In the genomic region with DNA sequence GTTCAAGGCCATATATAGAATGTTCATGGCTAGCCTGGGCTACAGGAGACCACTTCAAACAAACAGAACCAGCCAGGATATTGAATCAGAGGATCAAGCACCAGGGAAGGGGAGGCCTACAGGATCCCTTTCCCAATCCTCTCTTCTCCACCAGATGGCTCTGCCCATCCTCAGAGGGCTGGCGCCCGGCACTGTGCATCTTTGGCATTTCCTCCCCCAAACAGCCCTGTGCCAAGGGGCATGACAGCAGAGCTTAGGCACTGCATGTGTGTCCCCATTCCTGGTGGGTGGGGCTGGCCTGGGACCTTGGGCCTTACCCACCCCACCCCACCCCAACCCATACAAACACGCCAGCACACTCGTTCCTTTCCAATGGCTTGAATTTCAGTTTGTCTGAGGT, we compare ENCODE assay signal across 8 mouse cellular contexts. TPM values are rescaled to one million over a fixed set of nuclear protein-coding genes. Genes with fewer than 3 reads are reported as not detected.
A peak's percentile ranks its signal among the peaks of the same experiment; 100 is the strongest.
DNase-seq lines count a peak whose midpoint lies in the region; ATAC-seq lines count a peak whose summit lies in the region.

No protein-coding gene starts in this region.

- no peaks in the 10 kb centered on the region for H3K27me3 ChIP-seq in hindbrain, embryonic 10.5 days (ENCODE audit: insufficient read depth, poor library complexity, severe bottlenecking)
- no peaks in the 10 kb centered on the region for H3K27me3 ChIP-seq in hindbrain, embryonic 11.5 days (ENCODE audit: control insufficient read depth, insufficient read depth, low read length)
- no peaks in the 10 kb centered on the region for H3K27me3 ChIP-seq in intestine, embryonic 15.5 days (replicated peaks)

- no peak for ATAC-seq in hindbrain, embryonic 11.5 days (ENCODE audit: low FRiP score)
- ATAC-seq in intestine, embryonic 15.5 days, result 0 out of 2 replicates have a peak, but pooled peaks have one; percentile 21
- no peak for ATAC-seq in granulocyte monocyte progenitor cell, adult 5-6 weeks (replicated peaks; ENCODE audit: poor library complexity, severe bottlenecking)
- no peak for ATAC-seq in CD4-positive, CD25-positive, alpha-beta regulatory T cell, adult 4 months

- H3K36me3 ChIP-seq in hindbrain, embryonic 10.5 days, result peaks cover 79% of the 10 kb centered on the region
- no peaks in the 10 kb centered on the region for H3K36me3 ChIP-seq in hindbrain, embryonic 11.5 days (ENCODE audit: control insufficient read depth, insufficient read depth, low read length)
- peaks cover 13% of the 10 kb centered on the region for H3K36me3 ChIP-seq in intestine, embryonic 15.5 days

- H3K4me2 ChIP-seq in hindbrain, embryonic 11.5 days (replicated peaks; ENCODE audit: low read depth, low read length), result no peak overlapping the region
- H3K4me2 ChIP-seq in intestine, embryonic 15.5 days (replicated peaks), result no peak overlapping the region

- no peaks in the 10 kb centered on the region for H3K9me3 ChIP-seq in hindbrain, embryonic 10.5 days
- no peaks in the 10 kb centered on the region for H3K9me3 ChIP-seq in hindbrain, embryonic 11.5 days (ENCODE audit: control insufficient read depth, low read length)
- no peaks in the 10 kb centered on the region for H3K9me3 ChIP-seq in intestine, embryonic 15.5 days

- H3K9ac ChIP-seq in hindbrain, embryonic 11.5 days (ENCODE audit: low read depth, low read length), result no peak overlapping the region
- no peak overlapping the region for H3K9ac ChIP-seq in intestine, embryonic 15.5 days

- no peak overlapping the region for H3K4me3 ChIP-seq in hindbrain, embryonic 10.5 days
- no peak overlapping the region for H3K4me3 ChIP-seq in hindbrain, embryonic 11.5 days (ENCODE audit: low read depth, low read length)
- no peak overlapping the region for H3K4me3 ChIP-seq in intestine, embryonic 15.5 days (replicated peaks)

- 77% methylated on average over 4 of the region's 4 CpGs for WGBS in hindbrain, embryonic 10.5 days
- WGBS in hindbrain, embryonic 11.5 days, result 65% methylated on average over 4 of the region's 4 CpGs
- WGBS in intestine, embryonic 15.5 days, result 67% methylated on average over 4 of the region's 4 CpGs

- peak overlapping the region; percentile 56; the same call in 1 of the 2 replicates for H3K27ac ChIP-seq in hindbrain, embryonic 10.5 days
- no peak overlapping the region for H3K27ac ChIP-seq in hindbrain, embryonic 11.5 days (ENCODE audit: low read depth, low read length)
- no peak overlapping the region for H3K27ac ChIP-seq in intestine, embryonic 15.5 days

- no peak for DNase-seq in hindbrain, embryonic 10.5 days (ENCODE audit: low spot score)
- DNase-seq in hindbrain, embryonic 11.5 days (ENCODE audit: low spot score), result no peak
- DNase-seq in 3134 (ENCODE audit: extremely low read depth, insufficient read length, low spot score), result peak; percentile 72
- peak; percentile 29 for DNase-seq in adipocyte (ENCODE audit: low spot score)
- DNase-seq in skeletal muscle tissue, adult 2 months (ENCODE audit: low read depth, low spot score), result peak; percentile 54

- H3K4me1 ChIP-seq in hindbrain, embryonic 10.5 days (replicated peaks), result peaks cover 47% of the 10 kb centered on the region
- H3K4me1 ChIP-seq in hindbrain, embryonic 11.5 days (replicated peaks; ENCODE audit: control insufficient read depth, insufficient read depth, low read length), result no peaks in the 10 kb centered on the region
- H3K4me1 ChIP-seq in intestine, embryonic 15.5 days (replicated peaks), result peaks cover 22% of the 10 kb centered on the region

RNA-seq across cellular contexts. Expression of a gene that starts 24.4 kb away (rescaled TPM):
- polyA plus RNA-seq in hindbrain, embryonic 10.5 days (2016; fragmentation: Nextera tagmentation; extraction: Ambion mirVana), result 5.3 and 6.7 TPM in 2 replicates
- polyA plus RNA-seq in hindbrain, embryonic 11.5 days (2014; fragmentation: Nextera tagmentation; extraction: Ambion mirVana), result 5.5 and 7.1 TPM in 2 replicates
- 11.9 and 13.0 TPM in 2 replicates for polyA plus RNA-seq in intestine, embryonic 15.5 days (2015; fragmentation: Nextera tagmentation; extraction: Ambion mirVana)
- total RNA-seq in granulocyte monocyte progenitor cell, adult 5-6 weeks (2014; fragmentation: Nextera tagmentation), result 0.56 and 1.4 TPM in 2 replicates
- total RNA-seq in granulocyte monocyte progenitor cell, adult 5-6 weeks (2017), result 1.3 and 1.7 TPM in 2 replicates
- under 1 TPM in 1 of 2 experiments, not detected in 1; 0.11 TPM for polyA plus RNA-seq in CD4-positive, CD25-positive, alpha-beta regulatory T cell, adult 4 months (2017; shearing (Covaris generic))

Comparison
In these comparisons a context has a peak if more than half of its experiments do, and no peak if none do; other contexts are left out.
1. DNase-seq: peak in 3134 (single experiment), adipocyte (single experiment) and skeletal muscle tissue, adult 2 months (single experiment); none in hindbrain, embryonic 10.5 days (single experiment) and hindbrain, embryonic 11.5 days (single experiment).